Mouse (Mus musculus) heart, postnatal 14 days (tissue): ENCODE data around the gene Snx8. TPM values are rescaled to one million over a fixed set of nuclear protein-coding genes. Genes with fewer than 3 reads are reported as not detected.
"Not testable (repeated sequence)": the region's sequence is repeated elsewhere in the genome, so short reads cannot be mapped to it uniquely, and the experiment has no call there.

Source experiments
- DNase-seq, 2 experiments: peaks; one replicate each; pipeline ENCODE4 v3.0.0; 2021 to 2022
- intact Hi-C: fragments of 180-260 bp; cut with DNase I; formaldehyde crosslinking; loops from one replicate; pipeline ENCODE4 v1.15.1; 2025
- total RNA-seq, 2 experiments: library from RNA; stranded (reverse); gene quantifications; 2 replicates each; pipeline ENCODE4 v1.2.3; 2021

The Snx8 gene
- total RNA-seq, 2 experiments from 2014 or later, result 14.6 to 16.2 TPM

GRCm38 (mm10) chr5:140387816-140388510, 1.1 kb downstream of the Snx8 start:
- no peak for DNase-seq
- intact Hi-C loops, result no loop called here

- no peak for DNase-seq
- intact Hi-C loops, result no loop called here
Observed at GRCm38 (mm10) chr5:140387236-140387635, 1.8 kb downstream of the Snx8 start.

GRCm38 (mm10) chr5:140384462-140384861, 4.6 kb downstream of the Snx8 start:
- intact Hi-C loops, result no loop called here
- DNase-seq, result no peak

GRCm38 (mm10) chr5:140383559-140383958, 5.5 kb downstream of the Snx8 start:
- DNase-seq, result no peak
- intact Hi-C loops, result no loop called here

GRCm38 (mm10) chr5:140382688-140383087, 6.4 kb downstream of the Snx8 start:
- intact Hi-C loops, result no loop called here

GRCm38 (mm10) chr5:140381156-140381555, 7.9 kb downstream of the Snx8 start:
- intact Hi-C loops, result no loop called here
- DNase-seq, result no peak

More at GRCm38 (mm10) chr5:140382688-140383087, 6.4 kb downstream of the Snx8 start:
- DNase-seq, result no peak

GRCm38 (mm10) chr5:140379299-140379698, 9.8 kb downstream of the Snx8 start:
- intact Hi-C loops, result no loop called here
- no peak for DNase-seq

- intact Hi-C loops, result no loop called here
- DNase-seq, result peak in 1 of 2 experiments; percentile 36
Observed at GRCm38 (mm10) chr5:140378121-140378853, 10.8 kb downstream of the Snx8 start.

- DNase-seq, result no peak
- intact Hi-C loops, result no loop called here
Observed at GRCm38 (mm10) chr5:140375249-140375829, 13.7 kb downstream of the Snx8 start.

GRCm38 (mm10) chr5:140374226-140374625, 14.8 kb downstream of the Snx8 start:
- DNase-seq, result no peak
- intact Hi-C loops, result no loop called here

GRCm38 (mm10) chr5:140373711-140374110, 15.4 kb downstream of the Snx8 start:
- intact Hi-C loops, result no loop called here
- DNase-seq, result no peak

GRCm38 (mm10) chr5:140371671-140372070, 17.4 kb downstream of the Snx8 start:
- intact Hi-C loops, result no loop called here
- no peak for DNase-seq

GRCm38 (mm10) chr5:140370446-140371254, 18.4 kb downstream of the Snx8 start:
- intact Hi-C loops, result no loop called here
- peak; percentile 12 to 13 for DNase-seq

- DNase-seq, result no peak
- intact Hi-C loops, result no loop called here
Observed at GRCm38 (mm10) chr5:140369466-140369865, 19.6 kb downstream of the Snx8 start.

- DNase-seq, result no peak
- intact Hi-C loops, result no loop called here
Observed at GRCm38 (mm10) chr5:140368926-140369325, 20.1 kb downstream of the Snx8 start.

GRCm38 (mm10) chr5:140368126-140368525, 20.9 kb downstream of the Snx8 start:
- DNase-seq, intact Hi-C loops: not testable (repeated sequence)

- intact Hi-C loops, result no loop called here
- no peak for DNase-seq
Observed at GRCm38 (mm10) chr5:140364415-140364814, 24.6 kb downstream of the Snx8 start.

GRCm38 (mm10) chr5:140359930-140360674, 29.0 kb downstream of the Snx8 start:
- intact Hi-C loops, result loop anchor here (10.0 kb wide), 1 partner anchor 165 kb away; no protein-coding TSS in a partner anchor
- no peak for DNase-seq

GRCm38 (mm10) chr5:140357466-140357865, 31.6 kb downstream of the Snx8 start:
- intact Hi-C loops, result loop anchor here (10.0 kb wide), 1 partner anchor 167 kb away; no protein-coding TSS in a partner anchor
- DNase-seq, result no peak

- intact Hi-C loops, result loop anchor here (10.0 kb wide), 1 partner anchor 169 kb away; no protein-coding TSS in a partner anchor
- no peak for DNase-seq
Observed at GRCm38 (mm10) chr5:140355934-140356333, 33.1 kb downstream of the Snx8 start.
